Mouse (Mus musculus) embryo, embryonic 10 days (tissue): ENCODE data around the gene Sri.
"Not testable (repeated sequence)": the region's sequence is repeated elsewhere in the genome, so short reads cannot be mapped to it uniquely, and the experiment has no call there.

ENCODE experiments used
- DNase-seq: peaks from one replicate; pipeline ENCODE4 v3.0.0-alpha.2; 2015; ENCODE audit warnings: low spot score

Sri gene

GRCm38 (mm10) chr5:8045855-8046254 lies at the start of gene Sri:
TSS of gene Sri (plus strand) at chr5:8046078.
- DNase-seq: no peak

- peak; percentile 17 for DNase-seq
Observed at GRCm38 (mm10) chr5:7996401-7997044, 49.4 kb upstream of the Sri start.

- no peak for DNase-seq
Observed at GRCm38 (mm10) chr5:7997086-7997485, 48.8 kb upstream of the Sri start.

GRCm38 (mm10) chr5:8000466-8000865 lies 45.4 kb upstream of the Sri start:
- no peak for DNase-seq

GRCm38 (mm10) chr5:8002827-8003226 lies 43.1 kb upstream of the Sri start:
- no peak for DNase-seq

- no peak for DNase-seq
Observed at GRCm38 (mm10) chr5:8013276-8013675, 32.6 kb upstream of the Sri start.

- DNase-seq: not testable (repeated sequence)
Observed at GRCm38 (mm10) chr5:8034596-8034995, 11.3 kb upstream of the Sri start.

- no peak for DNase-seq
Observed at GRCm38 (mm10) chr5:8053827-8054226, 7.9 kb downstream of the Sri start.

- peak; percentile 6 for DNase-seq
Observed at GRCm38 (mm10) chr5:8055721-8056129, 9.8 kb downstream of the Sri start.

- peak; percentile 65 for DNase-seq
Observed at GRCm38 (mm10) chr5:8056141-8057017, 10.5 kb downstream of the Sri start.

GRCm38 (mm10) chr5:8057018-8057323 lies 11.1 kb downstream of the Sri start:
- peak; percentile 6 for DNase-seq

GRCm38 (mm10) chr5:8058056-8058455 lies 12.2 kb downstream of the Sri start:
- DNase-seq: no peak

- DNase-seq: no peak
Observed at GRCm38 (mm10) chr5:8062469-8062868, 16.6 kb downstream of the Sri start.

- DNase-seq: no peak
Observed at GRCm38 (mm10) chr5:8063207-8063606, 17.3 kb downstream of the Sri start.

- no peak for DNase-seq
Observed at GRCm38 (mm10) chr5:8073406-8073805, 27.5 kb downstream of the Sri start.

GRCm38 (mm10) chr5:8073901-8074561 lies 28.2 kb downstream of the Sri start:
- DNase-seq: no peak

GRCm38 (mm10) chr5:8077481-8077880 lies 31.6 kb downstream of the Sri start:
- DNase-seq: no peak

GRCm38 (mm10) chr5:8082800-8083509 lies 37.1 kb downstream of the Sri start:
- no peak for DNase-seq

GRCm38 (mm10) chr5:8085661-8086060 lies 39.8 kb downstream of the Sri start:
- no peak for DNase-seq

GRCm38 (mm10) chr5:8088147-8088546 lies 42.3 kb downstream of the Sri start:
- no peak for DNase-seq

GRCm38 (mm10) chr5:8094921-8095320 lies 49.0 kb downstream of the Sri start:
- no peak for DNase-seq

- no peak for DNase-seq
Observed at GRCm38 (mm10) chr5:8095689-8096088, 49.8 kb downstream of the Sri start.
